Mouse (Mus musculus): ENCODE results near the gene Vmn2r11.
"Not testable (repeated sequence)": the region's sequence is repeated elsewhere in the genome, so short reads cannot be mapped to it uniquely, and the experiment has no call there.

The Vmn2r11 gene

DNA sequence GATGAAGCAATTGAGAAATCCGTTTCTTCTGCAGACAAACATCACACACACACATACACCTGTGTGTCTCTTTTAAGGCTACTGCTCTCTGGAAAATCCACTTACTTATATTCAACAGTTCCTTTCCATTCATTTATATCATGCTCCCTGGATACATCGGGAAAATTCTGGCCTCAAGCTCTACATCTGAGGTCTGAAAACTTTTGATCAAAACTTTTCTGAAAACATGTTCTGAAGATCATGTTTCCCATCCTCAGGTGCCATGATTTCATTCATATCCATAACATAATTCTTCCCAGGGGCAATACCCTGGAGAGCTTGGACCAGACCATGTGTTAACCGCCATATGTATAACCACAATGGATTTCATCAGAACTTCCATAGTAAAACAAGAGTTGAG is at the start of gene Vmn2r11:
Gene Vmn2r11, minus strand, starts transcription at position 101 of the 400 bp plus-strand sequence.
- DNase-seq: not testable (repeated sequence)

DNA sequence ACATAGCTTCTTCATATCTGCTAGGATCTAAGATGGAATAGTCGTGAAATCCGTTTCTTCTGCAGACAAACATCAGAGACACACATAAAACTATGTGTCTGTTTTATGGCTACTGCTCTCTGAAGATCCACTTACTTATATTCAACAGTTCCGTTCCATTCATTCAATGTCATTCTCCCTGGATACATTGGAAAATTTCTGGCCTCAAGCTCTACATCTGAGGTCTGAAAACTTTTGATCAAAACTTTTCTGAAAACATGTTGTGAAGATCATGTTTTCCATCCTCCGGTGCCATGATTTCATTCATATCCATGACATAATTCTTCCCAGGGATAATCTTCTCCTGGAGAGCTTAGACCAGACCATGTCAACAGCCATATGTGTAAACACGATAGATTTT is 38.5 kb upstream of the Vmn2r11 start, which contains the start of gene Vmn2r12:
Gene Vmn2r12, minus strand, starts transcription at position 101 of the 400 bp plus-strand sequence.
- DNase-seq: not testable (repeated sequence)

DNA sequence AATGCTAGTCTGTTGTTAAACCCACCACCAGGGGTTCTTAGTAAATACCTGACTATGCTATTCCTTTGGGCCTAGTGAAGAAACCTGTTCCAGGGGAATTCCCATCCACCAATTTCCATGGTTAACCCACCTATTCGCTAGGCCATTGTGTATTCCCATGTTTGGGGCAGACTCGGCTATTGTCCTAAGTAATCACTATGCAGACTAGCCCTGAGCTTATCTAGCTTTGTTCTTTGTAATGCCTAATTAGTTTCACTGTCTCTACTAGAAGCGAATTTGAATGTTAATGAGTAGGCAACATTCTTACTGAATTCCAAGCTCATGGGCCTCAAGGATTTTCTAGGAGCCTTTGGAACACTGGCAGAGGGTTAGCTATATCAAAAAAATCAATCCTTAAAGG is 37.1 kb upstream of the Vmn2r11 start:
- not testable (repeated sequence) for DNase-seq

DNA sequence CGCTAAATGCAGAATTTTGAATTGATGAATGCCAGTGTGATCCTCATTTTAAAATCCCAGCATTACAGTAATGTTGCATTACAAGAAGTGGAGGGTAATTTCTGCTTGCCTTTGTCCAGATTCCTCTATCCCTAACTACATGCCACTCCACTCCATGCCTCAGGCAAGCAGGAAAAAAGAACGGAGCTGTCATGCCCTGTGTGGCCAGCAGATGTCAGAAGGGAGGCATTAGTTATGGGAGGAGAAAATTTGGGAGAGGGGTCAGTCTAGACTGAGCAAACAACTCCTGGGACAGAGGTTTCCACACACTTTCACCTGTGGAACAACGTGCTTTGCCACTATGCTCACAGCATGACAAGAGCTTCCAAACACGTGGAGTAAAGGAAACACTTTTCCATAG is 12.6 kb upstream of the Vmn2r11 start:
- not testable (repeated sequence) for DNase-seq

DNA sequence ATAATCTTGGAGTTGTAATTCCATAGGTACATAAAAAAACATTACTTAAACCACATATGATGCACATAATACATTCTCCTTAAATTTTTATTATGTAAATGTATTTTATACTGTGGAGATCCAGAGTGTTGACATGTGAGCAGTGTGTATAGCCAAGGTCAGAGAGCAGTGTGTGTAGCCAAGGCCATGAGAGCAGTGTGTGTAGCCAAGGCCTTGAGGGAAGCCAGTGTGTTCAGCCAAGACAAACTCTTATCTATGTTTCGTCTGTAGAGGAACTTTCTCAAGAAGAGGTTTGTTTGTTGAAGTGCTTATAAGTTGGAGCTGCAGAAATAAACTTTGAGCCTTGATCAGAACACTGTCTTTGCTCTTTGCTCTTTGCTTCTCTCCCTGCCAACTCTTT is 4.1 kb downstream of the Vmn2r11 start:
- no peak for DNase-seq

DNA sequence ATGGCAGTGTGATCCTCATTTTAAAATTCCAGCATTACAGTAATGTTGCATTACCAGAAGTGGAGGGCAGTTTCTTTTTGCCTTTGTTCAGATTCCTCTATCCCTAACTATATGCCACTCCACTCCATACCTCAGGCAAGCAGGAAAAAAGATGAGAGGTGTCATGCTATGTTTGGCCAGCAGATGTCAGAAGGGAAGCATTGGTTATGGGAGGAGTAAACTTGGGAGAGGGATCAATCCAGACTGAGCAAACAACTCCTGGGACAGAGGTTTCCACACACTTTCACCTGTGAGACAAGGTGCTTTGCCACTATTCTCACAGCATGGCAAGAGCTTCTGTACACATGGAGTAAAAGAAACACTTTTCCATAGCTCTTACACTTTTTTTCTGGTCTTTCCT is 26.8 kb downstream of the Vmn2r11 start:
- DNase-seq: no peak

DNA sequence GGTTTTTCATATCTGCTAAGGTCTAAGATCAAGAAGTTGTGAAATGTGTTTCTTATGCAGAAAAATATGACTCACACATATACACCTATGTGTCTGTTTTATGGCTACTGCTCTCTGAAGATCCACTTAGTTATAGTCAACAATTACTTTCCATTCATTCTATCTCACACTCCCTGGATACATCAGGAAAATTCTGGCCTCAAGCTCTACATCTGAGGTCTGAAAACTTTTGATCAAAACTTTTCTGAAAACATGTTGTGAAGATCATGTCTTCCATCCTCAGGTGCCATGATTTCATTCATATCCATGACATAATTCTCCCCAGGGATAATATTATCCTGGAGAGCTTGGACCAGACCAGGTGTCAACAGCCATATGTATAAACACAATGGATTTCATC is 52.9 kb downstream of the Vmn2r11 start, which contains the start of gene Vmn2r10:
Gene Vmn2r10, minus strand, starts transcription at position 101 of the 400 bp plus-strand sequence.
- not testable (repeated sequence) for DNase-seq

Data from cerebellum, postnatal 25 days (tissue).